Mouse (Mus musculus) liver, embryonic 14.5 days (tissue): ENCODE results near the gene Pdzd8. TPM values are rescaled to one million over a fixed set of nuclear protein-coding genes. Genes with fewer than 3 reads are reported as not detected.

ENCODE experiments used
- ATAC-seq: fragments of 200-750 bp; cut with Nextera tagmentation; 2 replicates; pipeline ENCODE4 v1.8.0; 2017; ENCODE audit warnings: moderate number of reproducible peaks, mild to moderate bottlenecking, moderate library complexity; ENCODE audit not compliant: insufficient read depth
- DNase-seq, 3 experiments: peaks; one replicate each; pipeline ENCODE4 v3.0.0-alpha.2; 2012 to 2013; ENCODE audit warnings: low read depth in 3 of 3, low spot score in 3 of 3
- H3K27ac ChIP-seq: fragments of 300-500 bp; sonication (generic); 2 replicates; pipeline ENCODE4 v1.5.1; 2014; ENCODE audit warnings: moderate library complexity, mild to moderate bottlenecking, control low read depth, inconsistent platforms
- H3K27me3 ChIP-seq: fragments of 300-500 bp; sonication (generic); 2 replicates; pipeline ENCODE4 v1.6.1; 2014; ENCODE audit warnings: mild to moderate bottlenecking, low read length, moderate library complexity; ENCODE audit not compliant: control insufficient read depth, insufficient read depth
- H3K36me3 ChIP-seq: fragments of 300-500 bp; sonication (generic); replicated peaks from 2 replicates; pipeline ENCODE4 v1.6.1; 2014; ENCODE audit warnings: low read depth; ENCODE audit not compliant: control insufficient read depth, insufficient read depth
- H3K4me1 ChIP-seq, 2 experiments: fragments of 200-500 bp in 1 of 2; fragments of 300-500 bp in 1 of 2; sonication (generic) in 1 of 2; replicated peaks; 2 replicates each; pipeline ENCODE4 v1.6.1; 2012 to 2014; ENCODE audit warnings: antibody characterized with exemption in 1 of 2, inconsistent platforms in 1 of 2, low read length in 1 of 2; ENCODE audit not compliant: control insufficient read depth in 2 of 2, insufficient read depth in 2 of 2
- H3K4me2 ChIP-seq: fragments of 300-500 bp; sonication (generic); 2 replicates; pipeline ENCODE4 v1.6.1; 2014; ENCODE audit warnings: low read depth, mild to moderate bottlenecking, control low read depth, moderate library complexity
- H3K4me3 ChIP-seq, 2 experiments: fragments of 200-500 bp in 1 of 2; fragments of 300-500 bp in 1 of 2; sonication (generic) in 1 of 2; 2 replicates each; pipeline ENCODE4 v1.5.1; 2012 to 2014; ENCODE audit warnings: low read depth in 2 of 2, low read length in 2 of 2, mild to moderate bottlenecking in 2 of 2, control low read depth in 1 of 2, inconsistent platforms in 1 of 2, moderate library complexity in 1 of 2; ENCODE audit not compliant: insufficient read depth in 1 of 2
- H3K9ac ChIP-seq: fragments of 300-500 bp; sonication (generic); replicated peaks from 2 replicates; pipeline ENCODE4 v1.6.1; 2014; ENCODE audit warnings: mild to moderate bottlenecking, control low read depth, moderate library complexity
- H3K9me3 ChIP-seq: fragments of 300-500 bp; sonication (generic); 2 replicates; pipeline ENCODE4 v1.6.1; 2016; ENCODE audit warnings: low read length, mixed read lengths; ENCODE audit not compliant: control insufficient read depth
- CTCF ChIP-seq: IDR thresholded peaks from 2 replicates; pipeline ENCODE4 v1.5.1; 2016; ENCODE audit warnings: antibody characterized with exemption, low read depth, control low read depth
- EP300 ChIP-seq: IDR thresholded peaks from 2 replicates; pipeline ENCODE4 v1.6.1; 2016; ENCODE audit warnings: antibody characterized with exemption, low read depth
- WGBS: fragments of 180-500 bp; shearing (Covaris S2); extraction: QIAGEN DNeasy Blood & Tissue Kit; methylation state at CpG from one replicate; pipeline ENCODE4 v1.1.7; 2014; ENCODE audit not compliant: insufficient replicate concordance; 5-methylcytosine and 5-hydroxymethylcytosine counted together
- polyA plus RNA-seq, 2 experiments: library from polyadenylated mRNA; depleted of rRNA in 1 of 2; stranded (reverse) in 1 of 2; unstranded in 1 of 2; fragments of >200 nt; fragmentation: Nextera tagmentation in 1 of 2; extraction: Ambion mirVana in 1 of 2; gene quantifications; 2 replicates each; pipeline versions ENCODE4 v1.2.1 to v1.2.3; 2012 to 2014

Pdzd8 gene
- polyA plus RNA-seq, 2 experiments, result 4.0 to 4.7 TPM

- Histone ChIP-seq H3K27ac (peak overlapping the region; percentile 77), H3K9me3 (no peaks in the 10 kb centered on the region), H3K9ac (peak overlapping the region; percentile 34; the same call in 1 of the 2 replicates), H3K4me3 (no peak overlapping the region), H3K4me1 (peaks cover 71 to 73% of the 10 kb centered on the region in 2 experiments), H3K36me3 (no peaks in the 10 kb centered on the region), H3K4me2 (peak overlapping the region; percentile 46), H3K27me3 (no peaks in the 10 kb centered on the region)
- TF ChIP-seq CTCF (no peak), EP300 (0 out of 2 replicates have a peak, but pooled peaks have one; percentile 27)
- ATAC-seq (peak; percentile 14; the same call in 1 of the 2 replicates), DNase-seq (peak in 1 of 3 experiments; percentile 39)
- WGBS, result 30% methylated on average over 14 of the region's 14 CpGs
These were observed 11.4 kb upstream of the Pdzd8 start for GRCm38 (mm10) chr19:59356843-59357595.

DNA sequence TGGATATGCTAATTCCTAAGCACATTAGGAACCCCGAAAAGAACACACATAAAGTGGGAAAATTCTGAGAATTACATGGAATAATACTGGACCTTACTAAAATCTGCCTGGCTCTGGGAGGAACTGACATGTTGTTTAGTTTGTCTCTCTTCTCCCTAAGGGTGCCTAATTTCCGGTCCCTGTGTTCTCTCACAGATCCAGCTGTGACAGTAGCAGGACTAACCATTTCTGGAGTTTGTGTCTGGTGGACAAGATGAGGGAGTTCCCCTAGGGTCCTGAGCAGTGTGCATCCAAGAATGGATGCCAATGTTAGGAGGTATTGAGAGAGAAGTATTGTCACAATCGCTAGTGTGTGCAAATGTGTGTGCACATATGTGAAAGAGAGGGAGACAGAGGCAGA lies 10.8 kb upstream of the Pdzd8 start:
- no peak for DNase-seq
- H3K4me2 ChIP-seq, result peak overlapping the region; percentile 46
- peak overlapping the region; percentile 77 for H3K27ac ChIP-seq
- no peak for TF ChIP-seq CTCF
- TF ChIP-seq EP300, result no peak
- H3K36me3 ChIP-seq, result no peaks in the 10 kb centered on the region
- WGBS, result 73% methylated on average over 3 of the region's 3 CpGs
- H3K9ac ChIP-seq, result peak overlapping the region; percentile 34; the same call in 1 of the 2 replicates
- H3K4me3 ChIP-seq, result no peak overlapping the region
- no peak for ATAC-seq
- peaks cover 64 to 66% of the 10 kb centered on the region in 2 experiments for H3K4me1 ChIP-seq
- no peaks in the 10 kb centered on the region for H3K9me3 ChIP-seq
- H3K27me3 ChIP-seq, result peaks cover 2% of the 10 kb centered on the region; the same call in 1 of the 2 replicates

- Histone ChIP-seq H3K4me1 (peaks cover 50 to 53% of the 10 kb centered on the region in 2 experiments), H3K4me3 (no peak overlapping the region), H3K27me3 (peaks cover 2% of the 10 kb centered on the region), H3K27ac (peak overlapping the region; percentile 20; the same call in 1 of the 2 replicates), H3K36me3 (no peaks in the 10 kb centered on the region), H3K9me3 (no peaks in the 10 kb centered on the region), H3K4me2 (no peak overlapping the region), H3K9ac (no peak overlapping the region; the same call in 1 of the 2 replicates)
- ATAC-seq (peak; percentile 72), DNase-seq (peak in 1 of 3 experiments; percentile 41)
- WGBS, result 5% methylated on average over 2 of the region's 2 CpGs
- peak; percentile 72 for TF ChIP-seq EP300
- no peak for TF ChIP-seq CTCF
These were observed 9.3 kb upstream of the Pdzd8 start for GRCm38 (mm10) chr19:59354906-59355305.

DNA sequence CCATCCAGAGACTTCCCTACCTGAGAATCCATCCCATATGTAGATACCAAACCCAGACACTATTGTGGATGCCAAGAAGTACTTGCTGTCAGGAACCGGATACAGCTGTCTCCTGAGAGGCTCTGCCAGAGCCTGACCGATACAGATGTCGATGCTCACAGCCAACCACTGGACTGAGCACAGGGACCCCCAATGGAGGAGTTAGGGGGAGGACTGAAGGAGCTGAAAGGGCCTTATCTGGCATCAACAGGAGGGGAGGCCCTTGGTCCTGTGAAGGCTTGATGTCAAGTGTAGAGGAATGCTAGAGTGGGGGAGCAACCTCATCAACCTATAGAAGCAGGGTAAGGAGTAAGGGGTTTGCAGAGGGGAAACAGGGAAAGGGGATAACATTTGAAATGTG lies 7.2 kb upstream of the Pdzd8 start:
- Histone ChIP-seq H3K4me1 (peaks cover 36 to 40% of the 10 kb centered on the region in 2 experiments), H3K9ac (no peak overlapping the region; the same call in 1 of the 2 replicates), H3K4me2 (no peak overlapping the region), H3K27ac (no peak overlapping the region), H3K27me3 (peaks cover 2% of the 10 kb centered on the region), H3K4me3 (no peak overlapping the region), H3K9me3 (no peaks in the 10 kb centered on the region), H3K36me3 (no peaks in the 10 kb centered on the region)
- TF ChIP-seq CTCF, result no peak
- TF ChIP-seq EP300, result no peak
- no peak for DNase-seq
- 19% methylated on average over 3 of the region's 3 CpGs for WGBS
- no peak for ATAC-seq

DNA sequence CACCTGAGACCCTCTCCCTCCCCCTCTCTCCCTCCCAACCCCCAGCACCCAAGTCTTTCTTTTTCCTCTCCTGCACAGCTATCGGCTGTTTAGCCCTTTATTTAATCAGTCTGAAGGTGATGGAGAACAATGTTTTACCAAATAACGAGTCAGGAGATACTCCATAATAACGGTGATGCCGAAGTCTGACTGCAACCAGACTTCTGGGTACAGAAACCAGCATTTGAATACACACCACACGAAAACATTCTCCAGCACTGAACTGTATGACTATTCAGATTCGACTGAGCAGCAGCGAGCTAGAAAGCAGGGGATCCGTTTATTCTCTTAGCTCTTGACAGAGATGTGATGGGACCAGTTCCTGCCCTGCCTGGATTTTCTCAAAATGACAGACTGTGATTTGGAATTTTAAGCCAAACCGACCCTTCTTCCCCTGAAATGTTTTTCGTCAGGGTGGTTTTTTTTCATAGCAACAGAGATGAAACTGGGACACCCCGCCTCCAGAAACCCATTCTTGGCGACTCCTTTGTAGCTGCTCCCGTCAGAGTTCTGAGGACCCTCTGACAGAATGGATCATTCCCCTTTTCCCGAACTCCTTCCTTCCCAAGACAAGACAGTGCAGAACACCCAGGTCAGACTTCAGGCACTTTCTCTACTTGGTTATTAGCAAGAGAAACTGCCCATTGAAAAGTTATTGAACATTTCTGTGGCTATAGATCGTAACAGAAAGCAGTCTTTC lies 5.7 kb upstream of the Pdzd8 start:
- WGBS, result 63% methylated on average over 15 of the region's 15 CpGs
- Histone ChIP-seq H3K4me1 (peaks cover 27 to 30% of the 10 kb centered on the region in 2 experiments), H3K9me3 (no peaks in the 10 kb centered on the region), H3K36me3 (no peaks in the 10 kb centered on the region), H3K27me3 (peaks cover 2% of the 10 kb centered on the region), H3K4me3 (no peak overlapping the region), H3K27ac (no peak overlapping the region), H3K9ac (no peak overlapping the region), H3K4me2 (no peak overlapping the region)
- DNase-seq (no peak), ATAC-seq (no peak)
- no peak for TF ChIP-seq CTCF
- TF ChIP-seq EP300, result no peak
